Mouse (Mus musculus) neural tube, embryonic 14.5 days (tissue): ENCODE measurements around the gene Rgl1. TPM values are rescaled to one million over a fixed set of nuclear protein-coding genes. Genes with fewer than 3 reads are reported as not detected.
A peak's percentile ranks its signal among the peaks of the same experiment; 100 is the strongest.

ENCODE experiments used
- ATAC-seq: fragments of 200-750 bp; cut with Nextera tagmentation; 2 replicates; pipeline ENCODE4 v1.8.0; 2017; ENCODE audit warnings: low read depth, mild to moderate bottlenecking, moderate TSS enrichment, moderate library complexity
- H3K27ac ChIP-seq: fragments of 300-500 bp; sonication (generic); 2 replicates; pipeline ENCODE4 v1.5.1; 2014; ENCODE audit warnings: low read depth, mild to moderate bottlenecking, control low read depth, low read length, moderate library complexity, mixed read lengths
- H3K27me3 ChIP-seq: fragments of 300-500 bp; sonication (generic); 2 replicates; pipeline ENCODE4 v1.6.1; 2014; ENCODE audit warnings: low read length; ENCODE audit not compliant: control insufficient read depth, insufficient read depth
- H3K36me3 ChIP-seq: fragments of 300-500 bp; sonication (generic); 2 replicates; pipeline ENCODE4 v1.6.1; 2014; ENCODE audit warnings: low read length, mixed read lengths; ENCODE audit not compliant: control insufficient read depth, insufficient read depth
- H3K4me1 ChIP-seq: fragments of 300-500 bp; sonication (generic); 2 replicates; pipeline ENCODE4 v1.6.1; 2014; ENCODE audit warnings: low read length; ENCODE audit not compliant: control insufficient read depth, insufficient read depth
- H3K4me2 ChIP-seq: fragments of 300-500 bp; sonication (generic); 2 replicates; pipeline ENCODE4 v1.6.1; 2014; ENCODE audit warnings: mild to moderate bottlenecking, low read depth, low read length, control low read depth
- H3K4me3 ChIP-seq: fragments of 300-500 bp; sonication (generic); 2 replicates; pipeline ENCODE4 v1.5.1; 2014; ENCODE audit warnings: low read depth, low read length, control low read depth, mixed read lengths
- H3K9ac ChIP-seq: fragments of 300-500 bp; sonication (generic); replicated peaks from 2 replicates; pipeline ENCODE4 v1.6.1; 2014; ENCODE audit warnings: low read depth, mild to moderate bottlenecking, control low read depth, low read length, mixed read lengths
- H3K9me3 ChIP-seq: fragments of 300-500 bp; sonication (generic); 2 replicates; pipeline ENCODE4 v1.6.1; 2016; ENCODE audit warnings: low read length; ENCODE audit not compliant: control insufficient read depth
- WGBS: fragments of 180-500 bp; shearing (Covaris S2); extraction: QIAGEN DNeasy Blood & Tissue Kit; methylation state at CpG from one replicate; pipeline ENCODE4 v1.1.7; 2014; 5-methylcytosine and 5-hydroxymethylcytosine counted together
- polyA plus RNA-seq: library from polyadenylated mRNA; unstranded; fragments of >200 nt; fragmentation: Nextera tagmentation; extraction: Ambion mirVana; gene quantifications from 2 replicates; pipeline ENCODE4 v1.2.1, GENCODE M21; 2014

Rgl1 gene
- polyA plus RNA-seq, 1 experiment from 2014 or later = 14.9 TPM

DNA sequence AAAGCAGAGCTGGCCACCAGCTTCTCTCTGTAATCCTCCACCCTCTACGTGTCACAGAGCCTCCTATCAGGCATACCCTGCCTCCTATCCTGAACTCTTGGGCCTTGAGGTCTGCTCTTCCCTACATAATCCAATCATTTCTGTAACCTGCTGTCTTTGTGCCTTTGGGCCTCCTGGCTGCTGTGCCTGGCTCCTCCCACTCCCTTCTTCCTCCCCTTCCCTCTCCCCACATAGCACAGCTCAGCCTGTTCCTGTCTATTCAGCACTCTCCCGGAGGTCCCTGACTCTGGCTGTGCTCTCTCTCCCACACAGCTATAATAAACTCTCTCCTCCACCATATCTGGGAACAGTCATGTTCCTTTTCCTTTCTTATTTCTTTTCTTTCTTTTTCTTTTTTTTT lies 33.7 kb upstream of the Rgl1 start, which contains the start of gene Ncf2:
Gene Ncf2, plus strand, starts transcription at position 298 of the 400 bp plus-strand sequence.
- WGBS = 24% methylated on average over 2 of the region's 2 CpGs
- no peaks in the 10 kb centered on the region for H3K4me1 ChIP-seq
- no peaks in the 10 kb centered on the region for H3K9me3 ChIP-seq
- H3K27ac ChIP-seq = peak within 1 kb of the TSS; percentile 55; the same call in 1 of the 2 replicates
- no peaks in the 10 kb centered on the region for H3K36me3 ChIP-seq
- no peak within 1 kb of the TSS for H3K9ac ChIP-seq
- no peaks in the 10 kb centered on the region for H3K27me3 ChIP-seq
- ATAC-seq = peak; percentile 90
- no peak within 1 kb of the TSS for H3K4me2 ChIP-seq
- no peak within 1 kb of the TSS for H3K4me3 ChIP-seq

DNA sequence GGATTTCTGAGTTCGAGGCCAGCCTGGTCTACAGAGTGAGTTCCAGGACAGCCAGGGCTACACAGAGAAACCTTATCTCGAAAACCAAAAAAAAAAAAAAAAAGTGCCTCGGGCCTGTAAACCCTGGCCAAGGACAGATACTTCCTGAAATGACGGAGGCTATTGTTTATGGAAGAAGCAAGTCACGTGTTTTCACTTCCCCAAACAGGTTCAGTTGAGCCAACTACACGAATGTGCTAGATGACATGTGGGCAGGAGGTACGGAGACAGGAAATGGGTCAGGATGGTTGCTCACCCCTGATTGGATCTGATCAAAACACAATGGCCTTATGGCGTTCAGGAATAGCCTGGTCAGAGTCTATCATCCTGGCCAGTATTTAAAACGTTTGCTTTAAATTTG lies 32.0 kb upstream of the Rgl1 start:
- Histone ChIP-seq H3K4me2 (no peak overlapping the region), H3K4me3 (no peak overlapping the region), H3K27ac (no peak overlapping the region), H3K27me3 (no peaks in the 10 kb centered on the region), H3K4me1 (no peaks in the 10 kb centered on the region), H3K36me3 (no peaks in the 10 kb centered on the region), H3K9me3 (no peaks in the 10 kb centered on the region), H3K9ac (no peak overlapping the region)
- ATAC-seq = no peak
- 83% methylated on average over 9 of the region's 9 CpGs for WGBS

DNA sequence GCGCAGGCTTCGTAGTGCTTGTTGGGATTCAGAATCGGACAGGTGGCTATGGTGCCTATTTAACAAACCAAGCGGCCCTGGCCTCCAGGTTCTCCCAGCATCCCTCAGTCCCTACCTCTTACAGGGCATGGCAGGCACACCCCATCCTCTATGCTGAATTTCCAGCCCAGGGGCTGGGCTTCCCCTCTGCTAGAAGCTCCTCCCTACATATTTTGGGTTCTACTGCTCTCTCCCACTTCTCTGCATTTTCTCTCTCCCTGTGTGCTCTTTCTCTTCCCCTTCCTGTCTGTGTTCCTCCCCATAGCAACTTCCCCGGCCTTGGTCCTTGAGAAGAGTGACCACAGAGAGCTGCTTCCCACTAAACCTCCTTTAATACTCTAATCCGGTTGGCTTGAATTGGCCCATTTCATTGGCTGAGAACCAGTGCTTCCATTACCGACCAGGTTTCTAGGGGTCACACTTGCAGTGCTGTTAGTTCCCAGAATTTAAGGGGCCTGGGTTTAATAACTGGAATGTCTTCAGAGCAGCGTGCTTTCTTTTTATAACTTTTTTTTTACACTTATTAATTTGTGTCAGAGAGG lies 30.6 kb upstream of the Rgl1 start:
- H3K4me2 ChIP-seq = no peak overlapping the region
- no peaks in the 10 kb centered on the region; the same call in 1 of the 2 replicates for H3K4me1 ChIP-seq
- no peak overlapping the region for H3K4me3 ChIP-seq
- 89% methylated on average over 8 of the region's 8 CpGs for WGBS
- H3K27me3 ChIP-seq = no peaks in the 10 kb centered on the region
- H3K36me3 ChIP-seq = no peaks in the 10 kb centered on the region
- H3K9me3 ChIP-seq = no peaks in the 10 kb centered on the region
- H3K27ac ChIP-seq = no peak overlapping the region
- ATAC-seq = no peak
- no peak overlapping the region for H3K9ac ChIP-seq

DNA sequence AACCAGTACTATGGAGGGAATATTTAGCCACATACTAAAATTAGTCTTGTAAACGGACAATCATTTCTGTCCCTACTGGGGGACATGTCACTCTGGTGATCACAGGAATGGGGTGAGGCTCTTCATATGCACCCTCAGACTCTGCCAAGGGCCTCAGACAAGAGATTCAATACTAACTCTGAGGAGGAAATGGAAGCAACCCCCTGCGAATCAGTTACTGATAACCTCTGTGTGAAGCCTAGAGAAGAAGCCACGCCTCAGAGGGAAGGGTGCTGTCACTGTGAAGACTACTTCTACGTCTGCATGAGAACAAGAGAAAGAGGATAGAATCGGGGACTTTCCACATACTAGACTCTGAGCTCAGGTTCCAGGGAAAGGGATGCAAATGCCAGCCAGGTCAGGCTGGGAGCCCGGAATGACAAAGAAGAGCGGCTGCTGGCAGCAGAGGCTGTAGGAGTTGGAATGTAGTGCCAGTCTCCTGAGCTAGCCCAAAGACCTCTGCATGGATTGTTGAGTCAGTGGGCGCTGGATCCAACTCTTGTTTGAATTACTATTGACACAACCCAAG lies 29.6 kb upstream of the Rgl1 start:
- Histone ChIP-seq H3K27me3 (no peaks in the 10 kb centered on the region), H3K9ac (no peak overlapping the region), H3K4me1 (no peaks in the 10 kb centered on the region; the same call in 1 of the 2 replicates), H3K4me3 (no peak overlapping the region), H3K36me3 (no peaks in the 10 kb centered on the region), H3K9me3 (no peaks in the 10 kb centered on the region), H3K27ac (no peak overlapping the region), H3K4me2 (no peak overlapping the region)
- no peak for ATAC-seq
- 91% methylated on average over 8 of the region's 8 CpGs for WGBS

DNA sequence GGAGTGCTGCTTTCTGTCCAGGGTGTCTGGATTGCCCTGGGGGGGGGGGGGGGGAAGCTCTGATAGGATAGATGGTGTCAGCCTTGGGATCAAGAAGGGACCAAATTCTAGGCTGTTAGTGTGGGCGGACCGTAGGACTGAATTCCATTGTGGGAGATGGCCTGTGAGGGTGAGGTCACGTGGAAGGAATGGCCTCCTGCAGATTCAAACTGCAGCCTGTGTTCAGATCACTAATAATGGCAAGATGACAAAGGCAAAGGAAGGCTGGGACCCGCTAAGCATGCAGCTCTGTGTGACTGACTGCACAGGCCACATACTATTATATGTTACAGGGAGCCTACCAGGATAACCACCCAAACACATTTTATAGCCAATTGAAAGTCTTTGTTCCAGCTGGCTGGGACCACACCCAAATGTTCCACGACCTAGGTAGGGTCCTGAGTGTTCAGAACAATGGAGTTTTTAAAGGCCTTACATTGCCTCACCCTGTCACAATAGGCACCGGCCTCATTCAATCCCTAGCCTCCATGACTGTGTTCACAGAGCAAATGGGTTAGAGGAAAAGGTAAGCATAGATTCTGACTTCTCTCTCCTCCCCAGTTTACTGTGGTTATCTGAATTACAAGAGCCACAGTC lies 27.5 kb upstream of the Rgl1 start:
- Histone ChIP-seq H3K27ac (no peak overlapping the region), H3K36me3 (no peaks in the 10 kb centered on the region), H3K4me1 (no peaks in the 10 kb centered on the region; the same call in 1 of the 2 replicates), H3K27me3 (no peaks in the 10 kb centered on the region), H3K9me3 (no peaks in the 10 kb centered on the region), H3K4me3 (no peak overlapping the region), H3K4me2 (no peak overlapping the region), H3K9ac (no peak overlapping the region)
- ATAC-seq = peak; percentile 29; the same call in 1 of the 2 replicates
- WGBS = 20% methylated on average over 6 of the region's 6 CpGs

DNA sequence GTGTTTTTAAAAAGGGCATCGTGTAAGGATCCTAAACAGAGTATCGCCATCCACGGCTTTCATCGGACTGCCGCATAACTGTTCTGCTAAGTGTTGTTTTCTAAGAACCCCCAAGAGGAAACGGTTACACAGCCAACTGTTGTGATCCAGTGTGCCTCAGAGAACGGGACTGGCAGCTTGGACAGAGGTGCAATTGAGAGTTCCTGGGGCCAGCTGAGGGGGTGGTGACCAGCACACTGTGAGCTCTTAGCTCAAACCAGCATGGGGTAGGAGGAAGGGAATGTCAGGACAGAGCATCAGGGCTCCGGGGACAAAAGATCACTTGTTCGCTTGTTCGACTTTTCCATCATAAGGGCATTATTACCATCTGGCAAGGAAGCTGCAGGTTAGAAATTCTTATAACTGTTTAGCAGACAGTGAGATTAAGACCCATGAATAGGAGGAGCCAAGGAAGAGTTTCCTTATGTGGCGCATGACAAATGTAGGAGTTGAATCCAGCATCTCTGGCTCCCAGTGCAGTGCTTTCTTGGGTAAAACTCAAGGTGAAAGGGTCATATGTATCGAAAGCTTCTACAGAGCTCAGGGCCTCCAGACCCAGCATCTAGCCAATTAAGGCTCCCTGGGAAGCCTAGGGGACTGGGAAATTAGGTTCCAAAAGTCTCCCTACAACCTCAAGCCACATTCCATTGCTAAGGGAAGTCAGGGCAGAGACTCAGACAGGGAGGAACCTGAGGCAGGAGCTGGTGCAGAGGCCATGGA lies 26.8 kb upstream of the Rgl1 start:
- Histone ChIP-seq H3K9ac (no peak overlapping the region), H3K36me3 (no peaks in the 10 kb centered on the region), H3K27ac (0 out of 2 replicates have a peak overlapping the region, but pooled peaks have one; percentile 24), H3K4me1 (no peaks in the 10 kb centered on the region; the same call in 1 of the 2 replicates), H3K27me3 (no peaks in the 10 kb centered on the region), H3K9me3 (no peaks in the 10 kb centered on the region), H3K4me3 (no peak overlapping the region), H3K4me2 (no peak overlapping the region)
- 7% methylated on average over 12 of the region's 12 CpGs for WGBS
- peak; percentile 71 for ATAC-seq

DNA sequence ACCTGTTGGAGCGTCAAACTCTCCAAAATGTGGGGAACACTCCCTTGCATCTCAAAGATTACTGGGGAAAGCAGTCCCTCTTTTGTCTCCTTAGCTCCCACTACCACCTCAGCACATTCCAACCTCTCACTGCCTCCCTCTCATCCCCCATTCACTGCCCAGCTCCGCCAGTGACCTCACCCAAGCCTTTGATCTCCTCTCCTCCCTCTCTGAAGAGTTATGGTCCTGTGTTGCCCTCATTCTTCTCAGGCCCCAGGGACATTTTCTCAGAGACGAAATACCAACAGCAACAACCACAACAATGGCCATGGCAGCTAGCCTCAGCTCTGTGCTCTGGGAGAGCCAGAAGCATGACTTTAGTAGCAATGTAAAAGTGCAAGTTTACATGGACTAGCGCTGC lies 25.1 kb upstream of the Rgl1 start:
- no peak overlapping the region for H3K4me3 ChIP-seq
- H3K4me1 ChIP-seq = no peaks in the 10 kb centered on the region; the same call in 1 of the 2 replicates
- H3K36me3 ChIP-seq = no peaks in the 10 kb centered on the region
- no peak overlapping the region for H3K4me2 ChIP-seq
- H3K9ac ChIP-seq = no peak overlapping the region
- no peak for ATAC-seq
- no peak overlapping the region for H3K27ac ChIP-seq
- no peaks in the 10 kb centered on the region for H3K9me3 ChIP-seq
- 10% methylated on average over 4 of the region's 4 CpGs for WGBS
- no peaks in the 10 kb centered on the region for H3K27me3 ChIP-seq

DNA sequence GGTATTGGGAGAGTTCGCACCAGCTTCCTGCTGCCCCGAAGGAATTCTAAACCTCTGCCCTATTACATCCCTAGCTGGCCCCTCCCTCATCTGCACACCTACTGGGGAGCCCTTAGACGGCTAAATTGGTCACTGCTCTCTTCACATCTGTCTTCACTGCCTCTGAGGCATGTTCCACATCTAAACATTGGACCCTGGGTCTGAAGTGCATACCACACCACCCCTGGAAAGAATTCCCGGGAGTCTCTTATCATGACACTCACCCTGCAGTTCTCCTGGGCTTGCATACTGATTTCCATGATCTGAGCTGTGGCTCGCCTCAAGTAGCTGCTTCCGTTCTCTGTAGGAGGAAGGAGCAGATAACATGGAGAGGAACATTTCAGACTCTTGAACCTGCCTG lies 24.7 kb upstream of the Rgl1 start:
- Histone ChIP-seq H3K36me3 (no peaks in the 10 kb centered on the region), H3K4me2 (no peak overlapping the region), H3K9ac (no peak overlapping the region), H3K4me3 (no peak overlapping the region), H3K4me1 (no peaks in the 10 kb centered on the region; the same call in 1 of the 2 replicates), H3K9me3 (no peaks in the 10 kb centered on the region), H3K27ac (no peak overlapping the region), H3K27me3 (no peaks in the 10 kb centered on the region)
- WGBS = 12% methylated on average over 6 of the region's 6 CpGs
- ATAC-seq = no peak
